Comparison of ENCODE assay signal across 9 mouse cellular contexts in genomic region chr5:90977244-90977643, GRCm38 (mm10). TPM values are rescaled to one million over a fixed set of nuclear protein-coding genes. Genes with fewer than 3 reads are reported as not detected.
DNase-seq lines count a peak whose midpoint lies in the region; ATAC-seq and TF ChIP-seq lines count a peak whose summit lies in the region.
"Had no signal": no experiment of that assay in that cellular context is flagged by ENCODE, and none has a peak within 500 bp of the region (broad histone marks: within the 10 kb centered on the region; RNA-seq: fewer than 3 reads in every experiment).

No protein-coding gene starts in this region.

- DNase-seq in B cell, adult 2 months = peak; percentile 31 to 46
- peak; percentile 43 for DNase-seq in ES-CJ7 (ENCODE audit: low read depth, low spot score)
- peak; percentile 13 for DNase-seq in cerebellum, adult 11-12 months
- peak; percentile 81 for DNase-seq in hindbrain, postnatal 0 days (ENCODE audit: low spot score)
- peak; percentile 79 for DNase-seq in left cerebral cortex, postnatal 4 days
- DNase-seq in ovary, postnatal 36 days (ENCODE audit: low spot score) = peak; percentile 51

- no peak overlapping the region for H3K4me2 ChIP-seq in hindbrain, postnatal 0 days (ENCODE audit: low read depth, low read length)
- H3K4me2 ChIP-seq: heart, embryonic 15.5 days had no signal

- intact Hi-C loops in left cerebral cortex, postnatal 4 days (cut with DNase I) = no loop called here

- no peaks in the 10 kb centered on the region for H3K9me3 ChIP-seq in hindbrain, postnatal 0 days (ENCODE audit: low read length)
- H3K9me3 ChIP-seq: heart, embryonic 15.5 days had no signal

- H3K4me3 ChIP-seq in hindbrain, postnatal 0 days (ENCODE audit: low read length) = no peak overlapping the region
- H3K4me3 ChIP-seq: heart, embryonic 15.5 days had no signal

- no peak overlapping the region for H3K27ac ChIP-seq in hindbrain, postnatal 0 days
- H3K27ac ChIP-seq: heart, embryonic 15.5 days had no signal

- WGBS in hindbrain, postnatal 0 days = 61% methylated on average over 4 of the region's 4 CpGs

- H3K27me3 ChIP-seq in hindbrain, postnatal 0 days (ENCODE audit: insufficient read depth, low read length) = no peaks in the 10 kb centered on the region
- H3K27me3 ChIP-seq: heart, embryonic 15.5 days had no signal

- 0 out of 2 replicates have a peak, but pooled peaks cover 5% of the 10 kb centered on the region for H3K36me3 ChIP-seq in hindbrain, postnatal 0 days (ENCODE audit: insufficient read depth, low read length)
- H3K36me3 ChIP-seq: heart, embryonic 15.5 days had no signal

- ATAC-seq in frontal cortex, adult (ENCODE audit: low TSS enrichment) = peak; percentile 92
- ATAC-seq in hindbrain, postnatal 0 days = peak; percentile 55; the same call in 1 of the 2 replicates
- ATAC-seq in monocyte, adult 5-6 weeks (replicated peaks; ENCODE audit: insufficient number of reproducible peaks, low FRiP score, low TSS enrichment, poor library complexity, severe bottlenecking) = no peak

- TF ChIP-seq CTCF in hindbrain, postnatal 0 days (IDR thresholded peaks at IDR 0.05; ENCODE audit: low read depth) = peak; percentile 69

- no peaks in the 10 kb centered on the region for H3K4me1 ChIP-seq in hindbrain, postnatal 0 days (ENCODE audit: insufficient read depth, low read length)
- H3K4me1 ChIP-seq: heart, embryonic 15.5 days had no signal

- H3K9ac ChIP-seq in hindbrain, postnatal 0 days (replicated peaks; ENCODE audit: low read length) = no peak overlapping the region
- H3K9ac ChIP-seq: heart, embryonic 15.5 days had no signal

RNA-seq across cellular contexts. Expression of gene Mthfd2l, which starts 46.3 kb away (rescaled TPM):
- 84.7 and 97.5 TPM in 2 replicates for total RNA-seq in hindbrain, postnatal 0 days (2014; rRNA removed)
- polyA plus RNA-seq in hindbrain, postnatal 0 days (2015; fragmentation: Nextera tagmentation; extraction: Ambion mirVana) = 58.8 and 62.7 TPM in 2 replicates
- total RNA-seq in left cerebral cortex, postnatal 4 days (2021) = 10 to 100 TPM; 28.8 to 29.2 TPM
- 7.7 to 11.1 TPM (median 9.7 TPM) in 3 replicates for total RNA-seq in monocyte, adult 5-6 weeks (2017)

RNA-seq across cellular contexts. Expression of gene Epgn, which starts 50.0 kb away (rescaled TPM):
- total RNA-seq in hindbrain, postnatal 0 days (2014; rRNA removed) = 0.18 and 0.37 TPM in 2 replicates
- polyA plus RNA-seq in hindbrain, postnatal 0 days (2015; fragmentation: Nextera tagmentation; extraction: Ambion mirVana) = not detected in 2 replicates
- under 1 TPM in 1 of 2 experiments, not detected in 1; 0.48 TPM for total RNA-seq in left cerebral cortex, postnatal 4 days (2021)
- not detected in 3 replicates for total RNA-seq in monocyte, adult 5-6 weeks (2017)

Comparison
In these comparisons a context has a peak if more than half of its experiments do, and no peak if none do; other contexts are left out.
1. DNase-seq: peak in every context shown above with its lines; median percentile 81 in hindbrain, postnatal 0 days; 79 in left cerebral cortex, postnatal 4 days; 51 in ovary, postnatal 36 days; 43 in ES-CJ7; 38 in B cell, adult 2 months; 13 in cerebellum, adult 11-12 months.